Mouse (Mus musculus) kidney, adult 8-10 months (tissue): ENCODE results near the gene Rab13.
"Not testable (repeated sequence)": the region's sequence is repeated elsewhere in the genome, so short reads cannot be mapped to it uniquely, and the experiment has no call there.

Experiments used
- DNase-seq, 2 experiments: peaks; one replicate each; pipeline ENCODE4 v3.0.0; 2022

Gene Rab13

DNA sequence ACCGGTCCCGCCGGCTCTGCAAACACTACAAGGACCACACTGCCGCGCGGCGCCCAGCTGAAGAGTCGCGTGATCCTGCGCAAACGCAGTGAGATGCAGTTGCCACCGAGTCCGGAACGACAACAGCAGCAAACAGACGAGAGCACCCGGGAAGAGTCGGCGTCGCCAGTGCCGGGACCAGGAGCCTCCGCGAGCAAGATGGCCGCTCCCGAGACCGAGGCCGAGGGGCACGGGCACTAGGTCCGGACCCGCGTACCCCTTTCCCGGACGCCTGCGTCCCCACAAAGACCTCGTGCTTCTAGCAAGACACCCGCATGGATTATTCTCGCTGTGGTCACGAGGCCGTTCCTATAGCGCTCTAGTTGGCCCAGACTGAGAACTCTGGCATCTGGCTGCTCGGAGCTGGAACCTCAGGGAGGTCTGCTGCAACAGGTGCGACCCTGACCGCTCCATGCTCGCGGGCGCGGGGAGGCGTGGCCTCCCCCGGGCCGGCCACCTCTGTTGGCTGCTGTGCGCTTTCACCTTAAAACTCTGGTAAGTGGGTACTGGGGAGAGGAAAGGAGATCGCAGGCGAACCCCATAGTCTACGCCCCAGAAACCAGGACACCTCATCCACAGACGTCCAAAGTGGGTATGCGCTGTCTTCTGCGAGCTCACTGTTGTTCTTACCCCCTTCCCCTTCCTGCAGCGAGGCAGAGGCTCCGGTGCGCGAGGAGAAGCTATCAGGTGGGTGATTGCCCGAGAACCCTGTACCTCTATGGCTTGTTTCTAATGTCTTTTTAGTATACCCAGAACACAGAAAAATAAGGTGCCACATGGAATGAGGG lies 18.2 kb downstream of the Rab13 start, which contains the start of gene Jtb:
TSS of gene Jtb (plus strand) at position 91 of the 827 bp plus-strand sequence.
- DNase-seq = peak; percentile 95

DNA sequence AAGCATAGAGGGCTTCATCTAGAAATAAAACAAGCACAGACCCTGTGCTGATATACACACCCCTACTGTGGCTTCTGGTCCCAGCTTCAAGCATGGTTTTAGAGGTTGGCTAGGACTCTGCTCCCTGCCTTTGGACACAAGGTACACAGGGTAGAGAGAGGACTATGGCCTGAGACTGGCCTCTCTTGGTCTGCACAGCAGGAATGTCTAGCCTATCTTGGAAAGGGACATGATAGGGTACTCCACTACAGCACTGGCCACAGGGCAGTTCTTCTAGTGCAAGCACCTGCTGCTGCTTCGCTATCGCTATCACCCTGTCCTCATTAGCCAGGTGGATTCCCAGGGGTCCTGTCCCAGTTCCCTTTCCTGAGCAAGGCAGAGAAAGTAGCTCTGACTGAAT lies 27.8 kb downstream of the Rab13 start:
- DNase-seq = peak; percentile 59 to 67

DNA sequence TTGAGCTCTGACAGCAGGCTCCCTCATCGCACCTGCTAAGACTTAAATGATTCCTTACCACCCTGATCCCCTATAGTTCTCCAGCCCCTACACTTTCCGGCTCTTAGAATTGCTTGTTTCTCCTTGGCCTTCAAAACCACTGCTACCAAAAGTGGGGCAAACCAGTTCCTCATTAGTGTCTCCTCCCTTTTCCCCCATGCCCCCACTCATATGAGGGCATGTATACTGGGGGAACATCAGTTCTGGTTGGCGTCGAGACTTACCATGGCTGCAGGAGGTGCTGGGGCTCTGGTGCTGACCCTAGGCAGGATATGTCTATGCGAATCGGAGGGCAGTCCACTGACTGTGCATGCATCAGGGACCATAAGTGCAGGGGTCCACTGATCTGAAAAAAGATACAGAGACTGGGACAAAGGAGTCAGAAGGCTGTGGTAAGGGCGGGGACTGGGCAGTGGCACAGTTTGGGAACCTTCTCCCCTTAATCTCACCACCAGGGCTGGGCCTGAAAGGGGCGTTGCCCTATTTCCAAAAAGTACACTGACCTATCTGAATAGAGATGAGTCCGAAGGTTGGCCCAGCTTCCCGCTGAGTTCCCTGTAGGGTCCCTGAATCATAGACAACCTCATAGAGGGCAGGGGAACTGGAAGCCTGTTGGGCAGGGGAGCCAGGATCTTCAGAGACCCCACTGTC lies 28.3 kb downstream of the Rab13 start:
- DNase-seq = no peak

DNA sequence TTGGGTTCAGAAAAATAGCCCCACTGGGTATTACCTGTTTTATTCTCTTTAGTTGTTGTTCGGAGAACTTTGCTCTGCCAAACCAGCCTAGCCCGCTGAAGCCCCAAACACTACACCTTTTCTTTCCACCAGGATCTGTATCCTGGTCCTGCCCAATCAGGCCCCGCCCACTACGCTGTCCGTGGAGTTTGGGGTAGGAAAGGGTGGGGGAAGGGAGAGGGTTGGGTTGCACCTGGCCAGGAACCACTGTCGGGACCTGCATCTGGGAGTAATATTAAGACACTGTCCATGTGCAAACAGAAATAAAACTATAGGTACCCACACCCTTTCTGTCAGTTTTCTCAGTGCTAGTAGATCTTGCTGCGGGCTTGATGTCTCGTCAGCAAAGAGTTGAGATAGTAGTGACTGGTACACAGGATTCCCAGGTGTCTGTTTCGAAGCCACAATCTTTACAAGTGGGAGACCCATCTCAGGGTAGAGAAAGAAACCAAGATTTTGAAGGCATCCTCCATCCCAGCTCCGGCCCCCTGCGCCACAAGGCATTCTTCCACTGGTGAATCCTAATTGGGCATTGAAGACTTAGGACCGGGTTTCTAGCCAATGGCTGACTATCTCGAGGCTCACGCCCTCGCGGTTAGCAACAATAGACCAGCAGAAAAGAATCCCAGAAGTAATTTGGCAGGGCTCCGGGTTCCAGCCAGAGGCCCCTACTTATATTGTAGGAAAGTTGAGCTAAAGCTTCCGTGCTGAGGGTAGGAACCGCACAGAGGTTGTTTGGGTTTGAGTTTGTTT lies 29.7 kb downstream of the Rab13 start, which contains the start of gene Creb3l4:
TSS of gene Creb3l4 (minus strand) at position 529 of the 792 bp plus-strand sequence.
- no peak for DNase-seq

DNA sequence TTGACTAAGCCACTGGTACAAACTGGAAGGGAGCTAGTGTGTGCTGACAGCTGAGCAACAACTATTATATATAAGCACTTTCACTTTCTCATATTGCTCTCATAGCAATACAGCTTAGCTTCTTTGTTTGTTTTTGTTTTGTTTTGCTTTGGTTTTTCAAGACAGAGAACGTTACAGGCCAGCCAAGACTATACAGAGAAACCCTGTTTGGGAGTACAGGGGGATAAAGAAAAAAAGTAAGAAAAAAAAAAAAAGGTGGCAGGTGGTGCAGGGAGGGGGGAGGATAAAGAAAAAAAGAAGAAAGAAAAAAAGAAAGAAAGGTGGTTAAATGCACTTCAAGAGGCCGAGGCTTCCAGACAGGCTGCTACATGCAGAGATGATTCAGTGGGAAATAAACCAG lies 31.9 kb downstream of the Rab13 start:
- DNase-seq = no peak

DNA sequence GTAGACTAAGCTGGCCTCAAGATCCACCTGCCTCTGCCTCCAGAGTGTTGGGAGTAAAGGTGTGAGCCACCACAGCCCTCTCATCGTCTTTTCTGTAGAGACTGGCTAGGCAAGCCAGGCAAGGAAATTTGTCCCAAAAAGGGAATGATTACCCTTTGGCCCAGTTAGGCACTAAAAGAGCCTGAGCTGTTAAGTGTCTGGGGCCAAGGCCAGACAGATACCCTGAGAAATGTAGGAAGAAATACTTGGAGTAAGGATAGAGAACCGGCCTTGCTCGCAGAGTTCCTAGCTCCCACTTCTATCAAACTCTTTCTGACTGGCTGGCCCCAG lies 34.1 kb downstream of the Rab13 start:
- no peak for DNase-seq

DNA sequence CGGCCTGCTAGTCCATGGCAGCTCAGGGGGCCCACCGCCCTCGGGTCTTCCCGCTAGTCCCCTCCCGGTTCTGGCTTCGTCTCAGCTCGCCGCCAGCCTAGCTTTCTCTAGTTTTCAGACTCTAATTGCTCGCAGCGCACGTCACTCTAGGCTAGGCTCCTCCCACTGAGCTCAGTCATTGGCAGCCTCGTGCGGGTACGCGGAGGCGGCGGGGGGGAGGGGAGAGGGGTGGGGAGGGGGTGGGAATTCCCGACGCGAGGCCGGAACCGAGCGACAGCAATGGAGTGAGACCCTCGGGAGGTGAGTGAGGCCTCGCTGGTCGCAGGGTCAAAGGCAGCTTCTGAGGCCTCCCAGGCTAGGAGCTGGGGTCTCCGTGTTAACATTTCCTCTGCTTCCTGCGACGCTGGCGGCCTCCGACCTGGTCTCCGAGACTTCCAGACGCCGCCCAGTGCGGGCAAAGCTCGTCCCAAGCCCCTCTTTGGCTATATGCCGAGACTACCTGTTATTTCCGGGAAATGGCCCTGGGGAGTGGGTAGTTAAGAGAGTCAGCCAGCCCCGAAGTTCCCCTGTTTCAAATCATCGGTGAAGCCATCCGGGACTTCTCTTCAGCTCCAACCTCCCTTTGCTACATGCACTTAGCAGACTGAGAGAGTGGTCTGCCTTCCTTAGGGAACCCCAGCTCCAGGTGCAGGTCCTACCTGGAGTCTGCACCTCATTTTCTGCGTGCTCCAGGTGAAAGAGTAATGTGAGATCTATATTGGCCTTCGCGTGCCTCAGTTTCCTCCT lies 34.7 kb downstream of the Rab13 start, which contains the start of gene Slc39a1:
TSS of gene Slc39a1 (plus strand) at position 213 of the 786 bp plus-strand sequence.
- peak; percentile 95 for DNase-seq

DNA sequence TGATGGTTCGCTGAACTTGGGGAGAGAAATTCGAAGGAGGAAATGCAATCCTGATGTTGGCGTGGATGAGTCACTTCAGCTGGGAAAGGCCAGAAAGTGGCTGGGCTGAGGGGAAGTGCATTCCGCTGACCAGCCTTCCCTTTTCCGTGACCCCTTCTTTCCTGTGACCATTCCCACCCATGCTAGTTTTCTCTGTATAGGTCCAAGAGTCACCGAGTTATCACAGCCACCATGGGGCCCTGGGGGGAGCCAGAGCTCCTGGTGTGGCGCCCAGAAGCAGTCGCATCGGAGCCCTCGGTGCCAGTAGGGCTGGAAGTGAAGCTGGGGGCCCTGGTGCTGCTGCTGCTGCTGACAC lies 35.2 kb downstream of the Rab13 start:
- no peak for DNase-seq

DNA sequence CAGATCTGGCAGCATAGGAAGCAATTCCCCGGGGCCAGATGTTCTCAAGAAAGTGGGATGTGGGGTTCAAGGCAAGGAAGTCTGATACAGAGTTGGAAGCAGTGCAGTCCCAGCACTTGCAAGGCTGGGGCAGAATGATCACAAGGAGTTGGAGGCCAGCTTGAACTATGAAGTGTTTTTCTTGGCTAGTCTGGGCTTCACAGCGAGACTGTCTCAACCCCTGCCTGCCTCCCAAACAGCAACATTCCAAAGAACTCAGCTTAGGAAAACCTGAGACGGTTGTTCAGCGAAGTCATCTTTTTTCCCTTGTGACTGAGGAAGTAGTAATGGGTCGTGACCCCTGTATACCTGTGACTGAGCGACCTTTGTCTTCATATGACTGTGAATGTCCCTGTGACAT lies 37.3 kb downstream of the Rab13 start:
- DNase-seq = no peak

DNA sequence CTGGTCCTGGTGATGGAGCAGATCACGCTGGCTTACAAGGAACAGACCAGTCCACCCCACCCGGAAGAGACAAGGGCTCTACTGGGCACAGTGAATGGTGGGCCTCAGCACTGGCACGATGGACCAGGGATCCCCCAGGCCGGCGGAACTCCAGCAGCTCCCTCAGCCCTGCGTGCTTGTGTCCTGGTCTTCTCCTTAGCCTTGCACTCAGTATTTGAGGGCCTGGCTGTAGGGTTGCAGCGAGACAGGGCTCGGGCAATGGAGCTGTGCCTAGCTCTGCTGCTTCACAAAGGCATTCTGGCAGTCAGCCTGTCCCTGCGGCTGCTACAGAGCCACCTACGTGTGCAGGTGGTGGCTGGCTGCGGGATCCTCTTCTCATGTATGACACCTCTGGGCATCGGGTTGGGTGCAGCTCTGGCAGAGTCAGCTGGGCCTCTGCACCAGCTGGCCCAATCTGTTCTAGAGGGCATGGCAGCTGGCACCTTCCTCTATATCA lies 38.3 kb downstream of the Rab13 start:
- not testable (repeated sequence) for DNase-seq

DNA sequence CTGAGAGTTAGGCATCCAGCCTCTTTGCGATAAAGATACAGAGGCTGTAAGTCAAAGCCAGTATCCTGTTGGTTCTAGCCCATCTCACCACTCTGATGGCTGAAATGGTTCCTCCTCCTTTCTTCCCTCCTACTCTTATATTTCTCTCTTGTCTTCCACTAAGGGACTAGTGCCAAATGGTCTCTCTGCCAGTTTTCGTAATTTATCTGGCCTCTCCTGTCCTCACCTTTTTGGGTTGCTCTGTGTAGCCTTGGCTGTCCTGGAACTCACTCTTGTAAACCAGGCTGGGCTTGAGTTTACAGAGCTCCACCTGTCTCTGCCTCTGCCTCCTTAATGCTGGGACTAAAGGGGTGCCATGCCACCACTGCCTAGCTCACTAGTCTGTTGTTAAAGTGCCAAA lies 39.2 kb downstream of the Rab13 start:
- not testable (repeated sequence) for DNase-seq

DNA sequence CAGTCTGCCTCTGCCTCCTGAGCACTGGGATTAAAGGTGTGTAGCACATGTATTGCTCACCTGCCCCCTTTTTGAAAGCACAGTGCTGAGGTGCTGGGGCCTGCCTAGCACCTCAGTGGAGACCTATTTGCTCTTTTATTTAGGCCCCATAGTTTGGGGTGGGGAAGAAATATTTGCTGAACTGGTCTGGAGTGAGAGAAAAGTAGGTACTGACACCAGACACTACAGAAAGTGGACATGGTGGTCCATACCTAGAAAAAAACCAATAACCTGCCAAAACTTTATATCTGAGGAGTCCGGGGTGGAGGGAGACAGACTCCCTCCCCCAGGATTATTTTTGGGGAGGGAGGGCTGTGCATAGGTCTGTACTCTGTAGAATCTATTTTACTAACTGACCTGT lies 39.7 kb downstream of the Rab13 start:
- DNase-seq = not testable (repeated sequence)

DNA sequence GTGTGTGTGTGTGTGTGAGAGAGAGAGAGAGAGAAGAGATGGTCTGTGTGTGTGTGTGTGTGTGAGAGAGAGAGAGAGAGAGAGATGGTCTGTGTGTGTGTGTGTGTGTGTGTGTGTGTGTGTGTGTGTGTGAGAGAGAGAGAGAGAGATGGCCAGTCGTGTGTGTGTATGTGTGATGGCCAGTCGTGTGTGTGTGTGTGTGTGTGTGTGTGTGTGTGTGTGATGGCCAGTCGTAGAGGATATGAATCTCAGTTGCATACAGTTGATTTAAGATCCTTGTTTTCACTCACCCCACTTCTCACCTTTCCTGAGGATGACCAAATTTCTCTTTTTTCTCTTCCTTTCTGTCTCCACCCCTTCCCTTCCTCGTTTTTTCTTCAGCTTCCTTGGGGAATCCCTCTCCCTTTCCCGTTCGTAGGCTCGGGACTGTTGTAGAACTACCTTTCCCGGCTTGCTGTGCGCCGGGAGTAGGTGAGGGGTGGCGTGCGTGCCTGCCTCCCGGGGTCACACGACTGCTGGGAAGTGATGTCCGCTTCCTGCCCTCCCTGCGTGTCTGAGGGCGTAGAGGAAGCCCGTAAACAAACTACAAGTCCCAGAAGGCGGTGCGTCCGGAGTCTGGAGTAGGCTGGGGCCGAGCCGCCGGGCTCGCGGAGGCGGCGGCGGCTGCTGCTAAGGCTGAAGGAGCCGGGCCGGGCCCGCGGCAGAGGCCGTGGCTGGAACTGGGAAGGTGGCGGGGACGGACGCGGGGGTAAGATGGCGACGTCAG lies 40.3 kb downstream of the Rab13 start, which contains the start of gene Crtc2:
TSS of gene Crtc2 (plus strand) at position 511 of the 766 bp plus-strand sequence.
- DNase-seq = peak; percentile 96 to 98

DNA sequence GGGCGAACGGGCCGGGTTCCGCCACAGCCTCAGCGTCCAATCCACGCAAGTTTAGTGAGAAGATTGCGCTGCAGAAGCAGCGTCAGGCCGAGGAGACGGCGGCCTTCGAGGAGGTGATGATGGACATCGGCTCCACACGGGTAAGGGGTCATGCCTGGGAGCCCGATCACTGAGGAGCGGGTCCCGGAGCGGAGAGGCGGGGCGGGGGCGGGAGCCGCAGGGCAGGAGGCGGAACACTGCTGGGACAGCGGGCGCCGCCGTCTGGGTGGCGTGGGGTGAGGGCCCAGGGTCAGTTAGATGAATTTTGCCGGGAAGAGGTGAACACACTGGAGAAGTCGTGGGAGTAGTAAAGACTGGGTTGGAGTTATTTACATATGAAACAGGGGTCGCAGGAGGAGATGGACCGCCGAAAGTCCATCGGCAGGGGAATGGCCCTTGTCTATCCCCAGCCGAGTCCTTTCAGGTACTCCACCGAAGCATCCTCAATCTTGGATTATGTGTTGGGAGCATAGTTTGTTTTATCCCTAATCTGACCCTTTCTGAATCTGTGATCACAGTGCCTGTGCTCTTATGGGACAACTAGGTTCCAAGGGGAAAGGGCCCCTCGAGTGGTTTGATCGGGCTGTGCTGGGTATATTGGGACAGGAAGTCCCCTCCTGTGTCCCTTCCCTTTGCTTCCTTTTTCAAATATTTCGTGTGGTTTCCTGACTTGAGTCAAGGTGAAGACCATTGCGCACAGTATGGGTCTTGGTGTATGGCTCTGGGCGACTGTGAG lies 41.1 kb downstream of the Rab13 start:
- no peak for DNase-seq

DNA sequence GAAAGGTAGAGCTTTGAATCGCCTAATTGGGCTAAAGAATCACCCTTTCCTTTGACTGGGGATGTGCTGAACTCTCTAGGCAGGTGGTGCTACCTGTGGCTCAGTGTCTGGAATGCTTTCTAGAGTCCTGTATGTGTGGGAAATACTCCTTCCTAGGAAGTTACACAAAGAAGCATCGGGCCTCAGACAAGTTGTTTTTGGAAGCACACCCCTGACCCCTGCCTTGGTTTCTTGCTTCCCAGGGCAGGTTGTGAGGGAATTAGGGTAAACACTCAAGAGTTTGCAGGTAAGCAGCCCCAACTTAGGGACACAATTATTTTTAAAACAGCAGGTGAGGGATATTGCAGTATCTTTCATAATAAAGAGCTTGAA lies 41.7 kb downstream of the Rab13 start:
- DNase-seq = no peak

DNA sequence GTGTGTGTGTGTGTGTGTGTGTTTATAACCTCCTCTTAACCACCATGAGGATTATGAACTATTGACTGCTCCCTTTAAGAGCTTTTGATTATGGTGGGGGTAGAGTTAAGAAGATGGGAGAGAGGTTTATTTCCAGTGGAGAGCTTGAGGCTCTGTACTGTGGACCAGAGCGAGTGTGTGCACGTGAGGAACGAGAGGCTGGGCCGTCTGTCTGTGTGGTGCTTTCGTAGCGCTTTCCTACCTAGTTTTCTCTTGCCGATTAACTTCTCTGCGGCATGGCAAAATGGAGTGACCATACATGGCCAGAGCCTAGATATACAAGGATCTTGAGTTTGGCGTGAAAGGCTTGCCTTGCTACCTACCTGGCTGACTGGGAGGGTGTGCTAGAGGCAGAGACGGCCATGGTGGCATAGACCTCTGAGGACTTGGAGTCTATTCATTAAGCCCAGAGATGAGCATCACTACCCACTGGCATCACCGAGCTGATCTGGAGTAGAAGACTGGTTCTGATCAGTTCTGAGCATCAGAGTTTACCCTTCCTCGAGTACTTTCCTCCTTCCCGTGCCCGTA lies 42.4 kb downstream of the Rab13 start:
- DNase-seq = no peak

DNA sequence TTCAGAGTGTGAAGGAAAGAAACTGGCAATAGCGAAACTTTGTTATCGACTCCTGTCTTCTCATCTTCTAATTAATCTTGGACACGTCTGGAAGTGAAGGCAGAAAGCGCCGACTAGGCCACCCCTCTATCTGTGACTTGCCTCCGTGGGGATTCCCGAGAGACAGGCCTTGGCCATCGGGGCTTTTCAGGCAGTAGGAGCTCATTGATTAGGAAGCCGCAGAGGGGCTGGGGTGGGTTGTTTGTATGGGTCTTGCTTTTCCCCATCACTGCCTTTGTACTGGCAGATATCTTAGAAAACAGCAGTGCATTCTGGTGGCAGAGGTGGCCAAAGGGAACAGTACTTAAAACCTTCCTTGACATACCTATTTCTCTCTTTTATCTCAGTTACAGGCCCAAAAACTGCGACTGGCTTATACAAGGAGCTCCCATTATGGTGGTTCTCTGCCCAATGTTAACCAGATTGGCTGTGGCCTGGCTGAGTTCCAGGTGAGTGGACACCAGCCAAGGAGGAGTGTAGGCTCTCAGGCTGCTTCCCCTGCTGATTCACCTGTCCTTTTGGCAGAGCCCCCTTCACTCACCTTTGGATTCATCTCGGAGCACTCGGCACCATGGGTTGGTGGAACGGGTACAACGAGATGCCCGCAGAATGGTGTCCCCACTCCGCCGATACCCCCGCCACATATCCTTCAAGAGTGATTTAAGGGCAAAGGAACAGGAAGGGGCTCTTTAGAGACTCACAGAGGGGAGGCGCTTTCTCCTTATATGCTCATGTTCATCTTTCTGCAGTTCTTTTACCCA lies 43.4 kb downstream of the Rab13 start:
- DNase-seq = peak; percentile 46 to 73

DNA sequence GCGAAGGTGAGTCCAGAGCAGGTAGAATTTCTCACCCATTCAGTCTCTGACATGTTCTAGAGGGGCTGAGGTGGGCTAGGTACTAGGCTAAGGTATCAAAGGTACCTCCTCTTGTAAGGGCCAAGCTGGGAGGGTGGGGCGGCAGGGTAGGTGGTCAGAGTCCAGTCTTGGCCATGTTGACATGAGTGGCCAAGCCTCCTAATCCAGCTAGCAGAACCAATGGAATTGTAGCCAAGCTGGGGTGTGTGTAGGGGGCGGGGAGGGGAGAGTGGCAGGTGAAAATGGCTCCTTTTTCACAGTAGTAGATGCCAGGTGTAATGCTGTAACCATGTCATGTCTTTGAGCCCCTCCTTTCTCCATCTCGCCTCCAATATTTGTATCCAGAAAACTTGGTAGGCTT lies 45.0 kb downstream of the Rab13 start:
- DNase-seq = peak; percentile 64

DNA sequence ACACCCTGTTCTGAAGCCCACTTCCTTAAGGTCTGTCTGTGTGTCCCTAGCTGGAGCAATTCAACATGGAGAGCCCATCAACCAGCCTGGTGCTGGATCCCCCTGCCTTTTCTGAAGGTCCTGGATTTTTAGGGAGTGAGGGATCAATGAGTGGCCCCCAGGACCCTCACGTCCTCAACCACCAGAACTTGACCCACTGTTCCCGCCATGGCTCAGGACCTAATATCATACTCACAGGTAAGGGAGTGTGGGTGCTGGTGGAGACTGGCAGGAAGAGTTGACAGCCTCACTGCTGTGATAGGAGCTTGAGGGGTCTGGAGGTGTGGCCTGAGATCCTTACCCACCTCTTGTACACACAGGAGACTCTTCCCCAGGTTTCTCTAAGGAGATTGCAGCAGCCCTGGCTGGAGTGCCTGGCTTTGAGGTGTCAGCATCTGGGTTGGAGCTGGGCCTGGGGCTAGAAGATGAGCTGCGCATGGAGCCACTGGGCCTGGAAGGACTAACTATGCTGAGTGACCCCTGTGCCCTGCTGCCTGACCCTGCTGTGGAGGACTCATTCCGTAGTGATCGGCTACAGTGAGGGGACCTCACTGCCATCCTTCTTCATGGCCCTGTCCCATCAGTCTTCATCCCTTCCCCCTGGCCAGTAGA lies 49.8 kb downstream of the Rab13 start:
- DNase-seq = no peak
